Mouse (Mus musculus): ENCODE measurements around the gene Hist1h3d. TPM values are rescaled to one million over a fixed set of nuclear protein-coding genes. Genes with fewer than 3 reads are reported as not detected.
A peak's percentile ranks its signal among the peaks of the same experiment; 100 is the strongest.
"Not testable (repeated sequence)": the region's sequence is repeated elsewhere in the genome, so short reads cannot be mapped to it uniquely, and the experiment has no call there.

The Hist1h3d gene
- total RNA-seq, 2 experiments from 2014 or later: 2.0 to 3.0 TPM

- DNase-seq: no peak
- intact Hi-C loops (cut with DNase I): loop anchor here (5.0 kb wide), 1 partner anchor 1545 kb away; the partner anchor contains the start of genes Hist1h2ag, Hist1h2bj and Hist1h4i
- peak overlapping the region; percentile 85 for H3K4me3 ChIP-seq
- H3K27ac ChIP-seq: peak overlapping the region; percentile 95
- no peak for TF ChIP-seq CTCF (IDR thresholded peaks at IDR 0.05)
Observed at GRCm38 (mm10) chr13:23586940-23587225, 11.3 kb downstream of the Hist1h3d start.

- H3K27ac ChIP-seq: no peak overlapping the region
- intact Hi-C loops (cut with DNase I): no loop called here
- no peak overlapping the region for H3K4me3 ChIP-seq
- TF ChIP-seq CTCF (IDR thresholded peaks at IDR 0.05): no peak
- no peak for DNase-seq
Observed at GRCm38 (mm10) chr13:23591206-23591605, 15.6 kb downstream of the Hist1h3d start.

- H3K4me3 ChIP-seq; DNase-seq; H3K27ac ChIP-seq; intact Hi-C loops (cut with DNase I): not testable (repeated sequence)
Observed at GRCm38 (mm10) chr13:23591886-23592285, 16.3 kb downstream of the Hist1h3d start.

- H3K27ac ChIP-seq: no peak overlapping the region
- no peak for TF ChIP-seq CTCF (IDR thresholded peaks at IDR 0.05)
- no peak for DNase-seq
- intact Hi-C loops (cut with DNase I): no loop called here
- H3K4me3 ChIP-seq: no peak overlapping the region
Observed at GRCm38 (mm10) chr13:23592614-23593013, 17.1 kb downstream of the Hist1h3d start.

GRCm38 (mm10) chr13:23593051-23593770, 17.6 kb downstream of the Hist1h3d start:
- Histone ChIP-seq H3K4me3 (no peak overlapping the region), H3K27ac (0 out of 2 replicates have a peak overlapping the region, but pooled peaks have one; percentile 28)
- no peak for DNase-seq
- no peak for TF ChIP-seq CTCF (IDR thresholded peaks at IDR 0.05)
- intact Hi-C loops (cut with DNase I): no loop called here

GRCm38 (mm10) chr13:23595185-23595584, 19.6 kb downstream of the Hist1h3d start:
- no peak for TF ChIP-seq CTCF (IDR thresholded peaks at IDR 0.05)
- H3K27ac ChIP-seq: no peak overlapping the region
- H3K4me3 ChIP-seq: no peak overlapping the region
- DNase-seq: no peak
- intact Hi-C loops (cut with DNase I): loop anchor here (5.0 kb wide), 1 partner anchor 73 kb away; no protein-coding TSS in a partner anchor

- no peak overlapping the region for H3K27ac ChIP-seq
- DNase-seq: no peak
- intact Hi-C loops (cut with DNase I): loop anchor here (5.0 kb wide), 1 partner anchor 73 kb away; no protein-coding TSS in a partner anchor
- no peak overlapping the region for H3K4me3 ChIP-seq
- TF ChIP-seq CTCF (IDR thresholded peaks at IDR 0.05): no peak
Observed at GRCm38 (mm10) chr13:23595622-23596372, 20.2 kb downstream of the Hist1h3d start.

GRCm38 (mm10) chr13:23597957-23598356, 22.4 kb downstream of the Hist1h3d start:
- intact Hi-C loops (cut with DNase I): loop anchor here (1.0 to 5.0 kb wide), 2 partner anchors 76 to 174 kb away; no protein-coding TSS in a partner anchor
- Histone ChIP-seq H3K4me3 (no peak overlapping the region), H3K27ac (no peak overlapping the region)
- DNase-seq: peak; percentile 80
- TF ChIP-seq CTCF (IDR thresholded peaks at IDR 0.05): peak; percentile 94

- intact Hi-C loops (cut with DNase I): no loop called here
- DNase-seq: no peak
- Histone ChIP-seq H3K27ac (no peak overlapping the region), H3K4me3 (no peak overlapping the region)
- no peak for TF ChIP-seq CTCF (IDR thresholded peaks at IDR 0.05)
Observed at GRCm38 (mm10) chr13:23603182-23603699, 27.7 kb downstream of the Hist1h3d start.

- intact Hi-C loops (cut with DNase I): no loop called here
- no peak for TF ChIP-seq CTCF (IDR thresholded peaks at IDR 0.05)
- DNase-seq: no peak
- no peak overlapping the region for H3K27ac ChIP-seq
- H3K4me3 ChIP-seq: no peak overlapping the region
Observed at GRCm38 (mm10) chr13:23604452-23604851, 28.9 kb downstream of the Hist1h3d start.

- intact Hi-C loops (cut with DNase I): no loop called here
Observed at GRCm38 (mm10) chr13:23605052-23605451, 29.5 kb downstream of the Hist1h3d start.

GRCm38 (mm10) chr13:23609209-23609608, 33.6 kb downstream of the Hist1h3d start:
- intact Hi-C loops (cut with DNase I): no loop called here

More at GRCm38 (mm10) chr13:23605052-23605451, 29.5 kb downstream of the Hist1h3d start:
- no peak for TF ChIP-seq CTCF (IDR thresholded peaks at IDR 0.05)
- H3K4me3 ChIP-seq: no peak overlapping the region
- no peak for DNase-seq
- H3K27ac ChIP-seq: no peak overlapping the region

GRCm38 (mm10) chr13:23609844-23610243, 34.3 kb downstream of the Hist1h3d start:
- intact Hi-C loops (cut with DNase I): no loop called here
- DNase-seq: no peak
- no peak for TF ChIP-seq CTCF (IDR thresholded peaks at IDR 0.05)
- Histone ChIP-seq H3K27ac (no peak overlapping the region), H3K4me3 (no peak overlapping the region)

More at GRCm38 (mm10) chr13:23609209-23609608, 33.6 kb downstream of the Hist1h3d start:
- TF ChIP-seq CTCF (IDR thresholded peaks at IDR 0.05): no peak
- H3K4me3 ChIP-seq: no peak overlapping the region
- no peak overlapping the region for H3K27ac ChIP-seq
- DNase-seq: no peak

All from gastrocnemius, adult 2 months (tissue).